Mouse (Mus musculus) forebrain, embryonic 14.5 days (tissue): ENCODE results near the gene Dse. TPM values are rescaled to one million over a fixed set of nuclear protein-coding genes. Genes with fewer than 3 reads are reported as not detected.

Experiments used
- ATAC-seq: fragments of 200-750 bp; cut with Nextera tagmentation; 2 replicates; pipeline ENCODE4 v1.8.0; 2017; ENCODE audit warnings: mild to moderate bottlenecking, moderate library complexity
- DNase-seq: peaks from one replicate; pipeline ENCODE4 v3.0.0-alpha.2; 2015; ENCODE audit warnings: low spot score
- H3K27ac ChIP-seq: fragments of 300-500 bp; sonication (generic); 2 replicates; pipeline ENCODE4 v1.5.1; 2014; ENCODE audit warnings: low read depth, mild to moderate bottlenecking, control low read depth, low read length, moderate library complexity
- H3K27me3 ChIP-seq: fragments of 300-500 bp; sonication (generic); replicated peaks from 2 replicates; pipeline ENCODE4 v1.6.1; 2014; ENCODE audit warnings: low read length, control low read depth, mixed read lengths; ENCODE audit not compliant: control insufficient read depth, insufficient read depth
- H3K36me3 ChIP-seq: fragments of 300-500 bp; sonication (generic); 2 replicates; pipeline ENCODE4 v1.6.1; 2014; ENCODE audit warnings: low read length, control low read depth; ENCODE audit not compliant: control insufficient read depth, insufficient read depth
- H3K4me1 ChIP-seq: fragments of 300-500 bp; sonication (generic); 2 replicates; pipeline ENCODE4 v1.6.1; 2014; ENCODE audit warnings: antibody characterized with exemption, low read length, control low read depth; ENCODE audit not compliant: control insufficient read depth, insufficient read depth
- H3K4me2 ChIP-seq: fragments of 300-500 bp; sonication (generic); 2 replicates; pipeline ENCODE4 v1.6.1; 2014; ENCODE audit warnings: mild to moderate bottlenecking, control low read depth, low read length
- H3K4me3 ChIP-seq: fragments of 300-500 bp; sonication (generic); 2 replicates; pipeline ENCODE4 v1.5.1; 2014; ENCODE audit warnings: low read depth, low read length, control low read depth
- H3K9ac ChIP-seq: fragments of 300-500 bp; sonication (generic); 2 replicates; pipeline ENCODE4 v1.6.1; 2014; ENCODE audit warnings: mild to moderate bottlenecking, low read length, control low read depth, moderate library complexity
- H3K9me3 ChIP-seq: fragments of 300-500 bp; sonication (generic); replicated peaks from 2 replicates; pipeline ENCODE4 v1.6.1; 2016; ENCODE audit warnings: low read length, control low read depth, mixed read lengths; ENCODE audit not compliant: control insufficient read depth
- whole genome bisulfite sequencing: fragments of 180-500 bp; shearing (Covaris S2); extraction: QIAGEN DNeasy Blood & Tissue Kit; methylation state at CpG from one replicate; pipeline ENCODE4 v1.1.7; 2014; 5-methylcytosine and 5-hydroxymethylcytosine counted together
- polyA plus RNA-seq: library from polyadenylated mRNA; unstranded; fragments of >200 nt; fragmentation: Nextera tagmentation; extraction: Ambion mirVana; gene quantifications from 2 replicates; pipeline ENCODE4 v1.2.1, GENCODE M21; 2014

Gene Dse
- polyA plus RNA-seq, 1 experiment from 2014 or later, result 6.2 TPM

DNA sequence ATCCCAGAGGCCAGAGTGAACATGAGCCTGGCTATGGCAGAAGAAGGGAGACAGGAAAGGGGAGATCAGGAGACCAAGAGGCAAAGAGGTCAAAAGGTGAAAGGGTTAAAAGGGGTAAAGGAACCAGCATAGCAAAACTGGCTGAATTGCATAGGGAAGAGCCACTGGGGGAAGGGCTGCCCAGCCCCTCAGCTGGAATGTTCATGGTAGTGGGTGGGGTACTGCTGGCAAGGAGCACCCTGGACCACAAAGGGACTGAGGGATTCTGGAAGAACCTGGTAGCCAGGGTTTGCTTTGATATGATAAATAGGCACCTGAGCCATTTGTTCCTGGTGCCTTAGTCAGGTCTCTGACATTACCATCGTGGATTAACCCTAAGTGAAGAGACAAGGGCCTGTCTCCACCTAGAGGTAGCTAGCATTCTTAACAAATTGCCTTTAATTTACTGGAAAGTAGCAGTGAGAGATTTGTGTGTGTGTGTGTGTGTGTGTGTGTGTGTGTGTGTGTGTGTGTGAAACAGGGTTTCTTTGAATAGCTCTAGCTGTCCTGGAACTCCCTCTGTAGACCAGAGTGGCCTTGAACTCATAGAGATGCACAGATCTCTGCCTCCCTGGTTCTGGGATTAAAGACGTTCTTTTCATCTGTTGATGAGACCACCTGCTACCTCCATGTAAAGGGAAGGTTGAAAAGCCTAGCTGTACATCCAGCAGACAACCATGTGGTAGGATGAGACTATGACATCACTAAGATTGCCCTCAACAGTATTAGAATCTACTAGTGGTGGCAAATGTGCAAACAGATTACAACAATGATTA, 26.6 kb upstream of the Dse start:
- no peaks in the 10 kb centered on the region for H3K9me3 ChIP-seq
- H3K4me2 ChIP-seq, result no peak overlapping the region
- ATAC-seq, result no peak

GRCm38 (mm10) chr10:34233418-34233817, 25.9 kb upstream of the Dse start:
- DNase-seq (no peak), ATAC-seq (no peak)
- H3K4me2 ChIP-seq, result no peak overlapping the region
- H3K27ac ChIP-seq, result no peak overlapping the region
- H3K27me3 ChIP-seq, result no peaks in the 10 kb centered on the region
- no peaks in the 10 kb centered on the region for H3K36me3 ChIP-seq
- 68% methylated on average over 1 of the region's 1 CpGs for WGBS
- H3K9me3 ChIP-seq, result no peaks in the 10 kb centered on the region
- no peak overlapping the region for H3K4me3 ChIP-seq
- no peak overlapping the region for H3K9ac ChIP-seq
- H3K4me1 ChIP-seq, result no peaks in the 10 kb centered on the region

More for the DNA sequence above, 26.6 kb upstream of the Dse start:
- H3K4me1 ChIP-seq, result no peaks in the 10 kb centered on the region
- H3K27me3 ChIP-seq, result no peaks in the 10 kb centered on the region
- DNase-seq, result peak; percentile 3
- H3K4me3 ChIP-seq, result no peak overlapping the region
- WGBS, result 18% methylated on average over 2 of the region's 2 CpGs
- H3K27ac ChIP-seq, result no peak overlapping the region
- H3K9ac ChIP-seq, result no peak overlapping the region
- H3K36me3 ChIP-seq, result no peaks in the 10 kb centered on the region

DNA sequence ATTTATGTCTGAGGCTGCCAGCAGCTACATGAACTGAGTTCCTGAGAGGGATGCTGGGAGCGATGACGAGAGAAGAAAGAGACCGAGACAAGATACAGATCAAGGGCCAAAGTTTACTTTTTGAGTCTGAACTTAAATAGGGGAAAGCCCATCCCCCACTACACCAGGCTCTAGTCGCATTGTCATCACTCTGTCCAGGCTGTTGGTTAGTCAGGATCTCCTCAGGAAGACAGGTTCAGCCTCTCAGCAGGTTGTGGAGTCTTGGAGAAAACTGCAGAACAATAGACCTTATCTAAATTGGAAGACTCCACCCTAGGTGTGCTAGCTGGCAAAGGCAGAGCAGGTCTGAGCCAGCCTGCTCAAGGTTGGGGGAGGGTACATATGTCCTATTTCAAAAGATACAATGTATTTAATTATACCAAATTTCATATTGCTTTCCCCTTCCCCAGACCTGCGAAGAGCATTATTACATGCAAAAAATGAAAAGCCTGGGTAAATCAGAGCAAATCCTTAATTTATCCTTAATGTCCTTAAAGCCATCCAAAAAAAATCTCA, 22.7 kb upstream of the Dse start:
- no peak overlapping the region for H3K9ac ChIP-seq
- no peaks in the 10 kb centered on the region for H3K9me3 ChIP-seq
- DNase-seq (no peak), ATAC-seq (no peak)
- H3K27me3 ChIP-seq, result no peaks in the 10 kb centered on the region
- H3K27ac ChIP-seq, result no peak overlapping the region
- H3K4me1 ChIP-seq, result no peaks in the 10 kb centered on the region
- no peaks in the 10 kb centered on the region for H3K36me3 ChIP-seq
- no peak overlapping the region for H3K4me2 ChIP-seq
- H3K4me3 ChIP-seq, result no peak overlapping the region
- 37% methylated on average over 5 of the region's 5 CpGs for WGBS

DNA sequence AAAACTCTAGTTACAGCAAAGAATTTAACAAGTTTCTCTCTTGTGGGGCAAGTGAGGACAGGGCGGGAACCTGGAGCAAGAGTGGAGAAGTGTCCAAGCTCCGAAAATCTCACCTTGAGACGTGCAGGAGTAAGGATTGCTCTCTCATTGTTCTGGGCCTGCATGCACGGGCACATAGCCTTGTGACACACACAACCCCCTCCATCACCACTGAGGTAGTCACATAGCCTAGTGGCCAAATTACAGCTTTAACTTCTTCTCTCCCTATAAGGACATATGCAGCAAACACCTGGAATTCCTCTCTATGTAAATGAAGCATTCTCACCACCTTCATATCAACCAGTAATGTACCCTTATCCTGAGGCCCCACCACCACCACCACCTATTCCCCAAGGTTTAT, 22.0 kb upstream of the Dse start:
- no peaks in the 10 kb centered on the region for H3K9me3 ChIP-seq
- DNase-seq (no peak), ATAC-seq (no peak)
- no peaks in the 10 kb centered on the region for H3K27me3 ChIP-seq
- no peaks in the 10 kb centered on the region for H3K36me3 ChIP-seq
- H3K9ac ChIP-seq, result no peak overlapping the region
- 77% methylated on average over 4 of the region's 4 CpGs for WGBS
- H3K27ac ChIP-seq, result no peak overlapping the region
- H3K4me1 ChIP-seq, result no peaks in the 10 kb centered on the region
- H3K4me3 ChIP-seq, result no peak overlapping the region
- no peak overlapping the region for H3K4me2 ChIP-seq

DNA sequence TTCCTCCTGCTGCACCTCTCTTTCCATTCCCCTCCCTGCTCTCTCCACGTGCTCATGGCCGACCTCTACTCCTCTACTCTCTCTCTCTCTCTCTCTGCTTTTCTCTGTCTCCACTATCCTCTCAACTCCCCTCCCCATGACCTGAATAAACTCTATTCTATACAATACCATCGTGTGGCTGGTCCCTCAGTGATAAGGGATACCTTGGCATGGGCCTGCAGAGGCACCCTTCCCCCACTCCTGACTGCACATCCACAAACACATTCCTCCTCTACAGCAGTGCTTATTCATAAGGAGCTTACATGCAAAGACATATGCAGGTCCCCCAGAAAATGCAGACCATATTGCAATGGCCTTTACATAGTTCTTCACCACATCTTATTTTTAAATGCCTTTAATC, 16.1 kb upstream of the Dse start:
- DNase-seq (no peak), ATAC-seq (no peak)
- Histone ChIP-seq H3K9me3 (no peaks in the 10 kb centered on the region), H3K27me3 (no peaks in the 10 kb centered on the region), H3K4me1 (no peaks in the 10 kb centered on the region), H3K9ac (no peak overlapping the region), H3K36me3 (no peaks in the 10 kb centered on the region), H3K4me2 (no peak overlapping the region), H3K27ac (no peak overlapping the region), H3K4me3 (no peak overlapping the region)
- WGBS, result 56% methylated on average over 3 of the region's 3 CpGs

DNA sequence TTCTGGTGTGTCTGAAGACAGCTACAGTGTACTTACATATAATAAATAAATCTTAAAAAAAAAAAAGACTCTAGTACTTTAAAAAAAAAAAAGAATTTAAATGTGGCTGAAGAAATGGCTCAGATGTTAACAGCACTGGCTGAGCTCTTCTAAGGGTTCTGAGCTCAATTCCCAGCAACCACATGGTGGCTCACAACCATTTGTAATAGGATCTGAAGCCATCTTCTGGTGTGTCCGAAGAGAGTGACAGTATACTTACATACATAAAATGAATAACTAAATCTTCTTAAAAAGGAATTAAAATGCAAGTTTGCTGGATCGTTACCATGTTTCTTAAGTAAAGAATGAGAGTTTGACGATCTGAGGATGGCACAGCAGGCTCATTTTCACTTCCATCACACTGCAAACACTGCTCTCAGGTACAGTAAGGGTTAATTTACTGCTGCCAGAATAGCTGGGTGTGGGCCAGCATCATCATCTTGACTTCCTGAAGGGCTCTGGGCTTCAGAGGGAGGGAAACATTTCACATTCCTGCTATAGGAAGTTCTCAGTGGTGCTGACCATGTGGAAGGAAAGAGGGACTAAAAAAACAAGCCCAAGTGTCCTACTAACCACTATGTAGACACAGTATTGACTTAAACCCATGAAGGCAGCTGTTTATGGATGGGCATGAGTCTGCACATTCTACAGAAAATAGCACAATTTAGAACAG, 14.6 kb upstream of the Dse start:
- Histone ChIP-seq H3K4me3 (no peak overlapping the region), H3K9ac (no peak overlapping the region), H3K36me3 (no peaks in the 10 kb centered on the region), H3K4me1 (no peaks in the 10 kb centered on the region), H3K27me3 (no peaks in the 10 kb centered on the region), H3K9me3 (no peaks in the 10 kb centered on the region), H3K27ac (no peak overlapping the region), H3K4me2 (no peak overlapping the region)
- DNase-seq (peak; percentile 5), ATAC-seq (no peak)
- WGBS, result 72% methylated on average over 3 of the region's 3 CpGs

DNA sequence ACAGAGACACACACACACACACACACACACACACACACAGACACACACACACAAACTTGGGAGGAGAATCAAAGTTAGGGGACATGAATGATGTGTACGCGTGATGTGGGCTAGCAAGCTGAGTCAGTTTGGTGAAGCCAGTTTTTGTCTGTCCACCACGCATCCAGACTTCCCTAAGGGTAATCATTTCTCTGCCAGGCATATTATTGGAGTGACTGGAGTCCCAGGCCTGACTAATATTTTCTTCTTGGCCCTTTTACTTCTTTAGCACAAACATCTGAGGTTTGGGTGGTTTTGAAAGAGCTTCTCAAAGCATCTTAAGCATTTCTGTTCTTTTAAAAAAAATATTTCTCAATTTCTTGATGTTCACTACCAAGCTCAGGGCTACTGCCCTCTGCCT, 10.7 kb upstream of the Dse start:
- DNase-seq, result no peak
- H3K27me3 ChIP-seq, result no peaks in the 10 kb centered on the region
- no peak overlapping the region for H3K27ac ChIP-seq
- H3K9ac ChIP-seq, result no peak overlapping the region
- no peaks in the 10 kb centered on the region for H3K9me3 ChIP-seq
- H3K4me3 ChIP-seq, result no peak overlapping the region
- no peak for ATAC-seq
- H3K36me3 ChIP-seq, result no peaks in the 10 kb centered on the region
- no peaks in the 10 kb centered on the region for H3K4me1 ChIP-seq
- WGBS, result 93% methylated on average over 3 of the region's 3 CpGs
- no peak overlapping the region for H3K4me2 ChIP-seq

- Histone ChIP-seq H3K4me1 (no peaks in the 10 kb centered on the region), H3K9ac (no peak overlapping the region), H3K4me3 (no peak overlapping the region), H3K27ac (no peak overlapping the region), H3K9me3 (no peaks in the 10 kb centered on the region), H3K36me3 (no peaks in the 10 kb centered on the region), H3K27me3 (no peaks in the 10 kb centered on the region), H3K4me2 (no peak overlapping the region)
- no peak for DNase-seq
- 91% methylated on average over 1 of the region's 1 CpGs for WGBS
- no peak for ATAC-seq
These were observed 8.2 kb upstream of the Dse start for GRCm38 (mm10) chr10:34215667-34216066.

GRCm38 (mm10) chr10:34209951-34210350, 2.4 kb upstream of the Dse start:
- Histone ChIP-seq H3K4me2 (no peak overlapping the region), H3K4me1 (peaks cover 4% of the 10 kb centered on the region; the same call in 1 of the 2 replicates), H3K27me3 (no peaks in the 10 kb centered on the region), H3K27ac (no peak overlapping the region), H3K36me3 (no peaks in the 10 kb centered on the region), H3K4me3 (no peak overlapping the region), H3K9ac (no peak overlapping the region), H3K9me3 (no peaks in the 10 kb centered on the region)
- no peak for DNase-seq
- ATAC-seq, result no peak
